Mouse (Mus musculus) urinary bladder, postnatal 4 days (tissue): Measurements from ENCODE around the gene Gemin7.

ENCODE experiments used
- DNase-seq, 2 experiments: peaks; one replicate each; pipeline ENCODE4 v3.0.0; 2021 to 2022; ENCODE audit warnings: low spot score in 2 of 2

Gemin7 gene

DNA sequence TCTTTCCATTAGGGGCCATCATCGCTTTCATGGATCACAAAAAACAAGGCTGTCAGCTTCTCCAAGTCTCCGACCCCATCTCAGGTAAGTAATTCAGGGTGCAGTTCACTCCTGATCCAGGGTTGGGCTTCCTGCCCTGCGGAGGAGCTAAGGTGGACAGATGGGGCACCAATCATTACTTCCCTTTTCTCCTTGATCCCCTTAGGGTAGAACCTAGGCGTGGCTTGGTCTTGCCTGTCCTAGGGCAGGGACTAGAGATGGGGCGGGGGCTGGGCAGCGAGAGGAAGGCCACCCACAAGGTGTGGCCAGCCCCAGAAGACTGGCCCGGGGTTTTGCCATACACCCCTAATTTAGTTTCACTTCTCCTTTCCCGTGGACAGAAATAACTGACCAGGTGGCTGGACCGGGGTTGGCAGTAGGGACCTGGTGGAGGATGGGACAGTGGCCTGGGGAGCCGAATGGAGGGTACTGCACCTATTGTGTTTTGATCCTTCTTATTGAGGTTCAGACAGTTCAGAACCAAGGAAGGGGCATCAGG is 551 bp upstream of the Gemin7 start:
- no peak for DNase-seq

DNA sequence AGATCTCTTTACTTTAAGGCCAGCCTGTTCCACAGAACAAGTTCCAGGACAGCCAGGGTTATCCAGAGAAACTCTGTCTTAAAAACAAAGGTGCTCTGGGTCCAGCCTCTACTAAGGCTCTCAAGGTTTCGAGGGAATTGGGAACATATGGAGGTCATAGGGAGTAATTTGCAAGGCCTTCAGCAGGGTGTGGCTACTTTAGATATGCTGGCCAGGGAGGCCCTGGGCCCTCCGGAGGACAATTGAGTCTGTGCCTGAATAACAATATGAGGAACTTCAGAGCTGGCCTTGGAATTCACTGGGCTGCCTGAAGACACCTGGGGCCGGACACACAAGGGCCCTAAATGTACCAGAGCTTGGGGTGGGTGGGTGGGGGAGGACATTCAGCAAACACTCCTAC is 1.8 kb downstream of the Gemin7 start:
- no peak for DNase-seq

DNA sequence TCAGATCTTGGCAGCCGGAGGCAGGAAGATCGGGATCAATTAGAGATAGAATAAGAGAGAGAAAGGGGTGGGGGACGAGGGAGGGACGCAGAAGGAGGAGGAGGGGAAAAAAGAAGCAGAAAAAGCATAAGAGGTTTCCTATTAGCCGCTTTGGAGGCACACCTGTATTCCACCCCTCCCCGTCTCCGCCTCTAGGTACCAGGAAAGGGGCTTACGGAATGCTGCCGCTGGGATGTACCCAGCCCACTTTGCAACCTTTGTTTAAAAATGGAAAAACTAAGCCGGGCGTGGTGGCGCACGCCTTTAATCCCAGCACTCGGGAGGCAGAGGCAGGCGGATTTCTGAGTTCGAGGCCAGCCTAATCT is 3.6 kb downstream of the Gemin7 start:
- no peak for DNase-seq

DNA sequence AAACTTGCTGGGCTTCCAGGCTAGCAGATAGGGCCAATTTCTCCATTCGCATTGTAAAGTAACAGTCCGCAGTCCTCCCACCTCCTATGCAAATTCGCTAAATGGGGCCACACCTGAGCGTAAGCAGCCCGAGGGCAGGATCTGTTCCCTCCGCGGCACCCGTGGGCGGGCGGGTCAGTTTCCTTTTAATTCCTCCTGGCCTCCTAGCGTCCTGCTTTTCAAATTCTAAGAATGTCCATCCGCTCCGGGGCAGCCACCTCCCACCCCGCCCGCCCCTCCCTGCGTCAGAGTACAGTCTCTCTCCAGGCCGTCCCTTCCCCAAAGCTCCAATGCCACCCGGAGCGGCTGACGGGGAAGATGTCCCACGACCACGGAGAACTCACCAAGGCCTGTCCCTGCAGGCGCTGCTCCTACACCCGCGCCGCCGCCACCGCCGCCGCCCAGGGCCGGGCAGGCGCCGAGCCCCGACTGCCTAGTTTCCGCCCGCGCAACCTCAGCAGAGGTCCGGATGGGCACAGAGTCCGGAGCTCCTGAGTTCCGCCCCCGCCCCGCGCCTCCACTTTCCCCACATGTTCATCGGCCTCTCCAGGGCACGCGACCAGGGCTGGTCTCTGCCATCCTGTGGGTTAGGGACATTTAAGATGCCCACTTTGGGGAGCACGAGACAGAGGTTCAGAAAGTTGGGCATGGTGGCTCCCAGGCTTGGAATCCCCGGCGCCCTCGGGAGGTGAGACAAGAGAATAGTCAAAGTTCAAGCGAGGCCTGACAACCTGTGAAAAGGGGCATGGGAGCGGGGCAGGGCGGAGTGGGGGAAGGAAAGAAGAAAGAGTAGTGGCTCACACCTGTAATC is 4.2 kb downstream of the Gemin7 start:
- DNase-seq: peak; percentile 77 to 84

DNA sequence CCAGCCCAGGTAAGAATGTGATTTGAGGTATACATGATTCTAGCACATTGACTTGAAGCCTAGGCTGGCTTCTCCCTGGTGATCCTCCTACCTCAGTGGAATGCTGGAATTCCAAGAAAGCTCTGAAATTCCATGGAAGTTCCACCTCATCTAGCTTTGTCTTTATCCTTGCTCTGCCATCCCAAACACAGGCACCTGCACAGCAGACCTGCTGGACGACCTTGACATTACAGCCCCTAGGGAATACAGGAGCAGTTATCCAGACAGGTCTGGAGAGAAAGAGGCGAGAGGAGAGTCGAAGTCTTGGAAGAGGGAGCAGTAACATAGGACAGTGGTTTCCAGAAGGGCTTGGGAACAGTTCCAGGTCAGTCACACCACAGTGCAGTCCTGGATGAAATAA is 7.7 kb downstream of the Gemin7 start:
- DNase-seq: no peak

DNA sequence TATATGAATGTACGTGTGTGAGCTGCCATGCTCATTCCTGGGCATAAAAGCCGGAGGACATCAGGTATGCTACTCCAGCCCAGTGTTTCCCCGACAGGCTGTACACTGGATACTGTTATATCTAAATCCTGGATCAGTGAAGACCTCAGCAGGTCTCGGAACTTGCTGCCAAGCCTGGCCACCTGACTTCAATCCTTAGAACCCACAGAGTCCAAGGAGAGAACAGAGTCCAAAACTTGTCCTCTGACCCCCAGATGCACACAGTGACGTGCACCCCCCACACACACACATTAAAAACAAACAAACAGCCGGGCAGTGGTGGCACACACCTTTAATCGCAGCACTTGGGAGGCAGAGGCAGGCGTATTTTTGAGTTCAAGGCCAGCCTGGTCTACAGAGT is 10.0 kb downstream of the Gemin7 start:
- no peak for DNase-seq

DNA sequence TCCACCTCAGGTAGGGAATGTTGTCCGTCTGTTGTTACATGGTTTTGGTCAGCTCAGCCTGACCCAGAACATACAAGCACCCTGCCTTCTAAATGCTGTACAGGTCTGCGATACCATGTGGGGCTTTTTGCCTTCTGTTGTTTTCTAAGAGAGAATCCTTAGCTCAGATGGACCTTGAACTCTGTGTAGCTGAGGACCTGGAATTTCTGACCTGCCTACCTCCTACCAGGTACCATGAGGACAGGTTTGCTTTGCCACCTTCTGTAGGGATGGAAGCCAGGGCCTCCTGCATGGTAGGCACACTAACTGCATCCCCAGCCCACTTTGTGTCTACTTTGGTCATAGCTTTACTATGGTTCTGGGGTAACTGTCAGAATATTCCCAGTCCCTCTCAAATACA is 11.6 kb downstream of the Gemin7 start:
- no peak for DNase-seq

DNA sequence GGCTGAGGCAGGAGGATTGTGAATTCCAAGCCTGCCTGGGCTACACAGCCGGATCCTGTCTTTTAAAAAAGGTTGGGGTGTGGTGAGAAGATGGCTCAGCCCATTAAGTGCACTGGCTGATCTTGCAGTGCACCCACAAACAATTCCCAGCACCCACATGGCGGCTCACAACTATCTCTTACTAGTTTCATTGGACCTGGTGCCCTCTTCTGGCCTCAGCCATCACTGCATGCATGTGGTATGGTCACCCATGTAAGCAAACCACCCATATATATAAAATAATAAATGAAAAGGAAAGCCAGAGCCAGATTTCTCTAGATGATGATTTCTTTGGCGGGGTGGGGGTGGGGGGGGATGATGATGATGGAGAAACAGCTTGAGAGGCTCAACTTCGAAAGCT is 12.9 kb downstream of the Gemin7 start:
- no peak for DNase-seq

DNA sequence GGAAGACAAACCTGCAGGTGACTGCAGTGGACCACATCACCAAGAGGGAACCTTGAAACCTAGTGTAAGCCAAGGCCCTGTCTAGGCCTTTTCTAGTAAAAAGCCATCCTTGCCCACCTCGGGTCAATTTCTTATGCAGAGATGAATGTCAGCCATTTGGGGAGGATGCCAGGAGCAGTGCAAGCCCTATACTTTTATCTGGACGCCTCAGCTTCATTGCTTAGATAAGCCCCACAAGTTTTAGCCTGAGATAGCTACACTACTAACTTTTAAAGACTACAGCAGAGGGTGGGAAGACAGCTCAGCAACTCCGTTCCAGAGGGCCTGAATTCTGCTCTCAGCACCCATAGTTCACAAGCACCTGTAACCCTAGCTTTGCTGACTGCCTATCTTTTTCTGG is 13.5 kb downstream of the Gemin7 start:
- DNase-seq: no peak

DNA sequence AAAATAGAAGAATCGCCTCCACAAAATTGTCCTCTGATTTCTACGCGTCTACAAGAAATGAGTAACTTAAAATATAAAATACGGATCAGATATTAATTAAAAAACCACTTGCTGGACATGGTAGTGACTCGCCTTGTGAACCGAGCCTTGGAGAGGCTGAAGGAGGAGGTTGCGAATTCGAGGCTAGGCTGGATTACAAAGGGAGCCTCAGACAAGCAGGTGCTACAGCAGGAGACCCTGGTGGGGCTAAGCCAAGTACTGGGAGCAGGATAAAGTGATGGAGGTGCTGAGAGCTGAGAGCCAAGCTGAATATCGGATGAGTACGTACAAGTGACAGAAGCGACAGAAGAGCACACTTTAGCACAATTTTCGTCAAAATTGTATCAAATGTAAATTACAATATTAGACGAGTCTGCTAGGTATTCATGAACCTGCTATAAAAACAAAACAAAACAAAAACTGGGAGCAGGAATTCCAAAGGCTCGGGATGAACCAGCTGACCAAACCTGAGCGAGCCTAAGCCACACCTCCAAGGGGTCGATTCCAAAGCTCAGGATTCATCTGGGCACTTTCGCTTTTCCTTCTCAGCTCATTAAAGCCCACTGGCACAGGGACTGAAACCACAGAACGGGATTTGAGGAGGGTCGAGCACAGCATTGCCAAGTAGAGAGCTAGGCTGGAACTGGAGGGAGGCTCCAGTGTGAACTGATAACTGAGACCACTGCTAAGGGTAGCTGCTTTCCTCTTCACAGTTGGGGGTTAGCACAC is 14.6 kb downstream of the Gemin7 start, which contains the start of gene Ppp1r37:
TSS of gene Ppp1r37 (minus strand) at position 434 of the 768 bp plus-strand sequence.
- DNase-seq: no peak

DNA sequence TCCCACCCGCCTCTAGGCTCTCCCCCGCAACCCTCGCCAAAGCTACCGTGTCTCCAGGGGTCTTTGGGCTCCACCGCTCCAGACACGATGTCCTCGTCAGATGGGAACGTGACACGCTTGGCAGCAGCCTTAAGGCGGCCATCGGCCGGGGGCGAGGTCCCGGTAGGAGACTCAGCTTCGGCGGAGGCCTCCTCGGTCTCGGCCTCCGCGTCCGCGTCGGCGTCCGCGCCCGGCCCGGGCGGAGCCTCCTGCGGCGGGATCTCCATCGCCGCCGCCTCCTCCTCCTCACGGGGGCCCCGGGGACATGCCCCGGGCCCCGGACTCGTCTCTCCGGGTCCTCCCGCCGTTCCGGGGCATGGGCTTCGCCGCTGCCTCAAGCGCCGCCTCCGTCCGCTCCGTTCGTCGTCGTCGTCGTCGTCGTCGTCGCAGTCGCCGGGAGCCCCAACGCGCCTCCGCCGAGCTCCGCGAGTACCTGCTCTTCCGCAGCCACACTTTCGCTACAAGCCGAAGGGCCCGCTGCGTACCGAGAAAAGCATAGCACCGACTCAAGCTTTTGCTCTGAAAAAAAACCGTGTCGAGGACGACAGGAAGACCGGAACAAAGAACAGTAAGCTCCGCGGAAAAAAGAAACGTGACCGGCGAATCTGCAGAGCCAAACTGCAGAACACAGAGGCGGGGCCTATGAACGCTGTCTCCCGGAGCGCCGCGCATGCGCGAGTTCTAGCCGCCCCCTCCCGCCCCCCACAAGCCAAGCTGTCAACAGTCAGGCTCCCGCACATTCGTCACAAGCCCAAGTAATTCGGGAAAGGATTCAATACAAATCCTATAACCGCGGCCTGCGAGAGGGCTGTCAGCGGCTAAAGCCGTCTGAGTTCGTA is 15.4 kb downstream of the Gemin7 start:
- DNase-seq: peak; percentile 84 to 93

DNA sequence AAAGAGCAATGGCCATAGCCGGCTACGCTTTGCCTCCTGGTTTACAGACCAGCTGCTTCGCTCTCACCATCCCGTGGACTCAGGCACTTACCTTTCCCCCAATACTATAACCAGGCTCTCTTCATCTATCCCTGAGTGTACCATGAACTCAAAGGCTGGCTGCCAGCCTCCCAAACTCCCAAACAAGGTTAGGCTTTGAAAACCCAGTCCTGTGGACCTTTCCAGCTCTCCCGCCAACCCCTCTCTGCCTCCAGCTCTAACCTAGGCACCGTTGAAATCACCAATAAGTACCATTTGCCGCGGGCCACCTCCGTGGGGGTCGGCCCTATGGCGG is 16.0 kb downstream of the Gemin7 start:
- no peak for DNase-seq

DNA sequence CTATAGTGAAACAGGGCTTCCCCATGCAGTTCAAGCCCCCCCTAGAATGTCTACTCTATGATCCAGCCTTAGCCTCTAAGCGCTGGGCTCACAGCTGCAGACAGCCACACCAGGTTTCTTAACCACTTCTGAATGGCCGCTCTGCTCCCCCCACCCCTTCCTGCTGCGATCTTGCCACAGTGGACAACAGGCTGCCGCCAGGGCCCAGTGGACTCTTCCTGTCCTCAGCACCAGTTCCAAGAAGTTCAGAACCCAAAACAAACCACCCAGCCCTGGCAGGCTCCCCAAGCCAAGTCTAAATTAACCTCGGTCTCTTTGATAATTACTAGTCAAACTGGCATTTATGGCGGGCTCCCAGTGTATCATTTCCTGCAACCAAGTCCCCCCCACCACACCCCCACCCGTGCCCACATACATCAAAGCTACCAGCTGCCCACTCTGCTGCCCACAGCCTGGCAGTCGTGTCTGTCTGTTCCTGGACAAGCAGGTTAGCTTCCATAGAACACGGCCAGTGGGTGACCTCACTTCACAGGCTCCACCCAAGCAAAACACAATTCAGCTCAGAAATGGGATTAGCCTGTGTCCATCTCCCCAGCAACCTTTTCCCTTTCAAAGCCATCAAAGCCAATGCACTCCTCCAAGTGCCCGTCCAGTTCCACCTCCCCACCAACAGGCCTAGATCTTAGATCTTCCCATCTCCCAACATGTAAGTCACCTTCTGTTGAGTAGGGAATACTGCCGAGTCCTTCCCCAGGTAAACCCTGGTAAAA is 16.7 kb downstream of the Gemin7 start:
- no peak for DNase-seq

DNA sequence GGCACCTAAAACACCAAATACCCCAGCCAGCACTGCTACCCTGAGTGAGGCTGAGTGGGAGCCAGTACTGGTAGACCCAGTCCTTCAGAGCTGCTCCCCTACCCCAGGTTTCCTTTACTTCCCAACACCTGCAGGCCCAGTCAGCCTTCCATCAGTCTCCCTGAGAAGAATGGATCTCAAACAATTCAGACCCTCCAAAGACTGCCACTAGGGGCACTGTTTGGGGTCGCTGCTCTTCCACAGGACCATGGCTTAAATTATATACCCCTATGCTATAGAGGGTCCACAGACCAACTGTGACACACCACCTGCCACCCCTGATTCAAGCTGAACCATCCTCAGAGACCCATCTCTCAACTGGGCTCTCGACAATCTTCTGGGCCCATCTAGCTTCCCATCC is 18.4 kb downstream of the Gemin7 start:
- DNase-seq: no peak

DNA sequence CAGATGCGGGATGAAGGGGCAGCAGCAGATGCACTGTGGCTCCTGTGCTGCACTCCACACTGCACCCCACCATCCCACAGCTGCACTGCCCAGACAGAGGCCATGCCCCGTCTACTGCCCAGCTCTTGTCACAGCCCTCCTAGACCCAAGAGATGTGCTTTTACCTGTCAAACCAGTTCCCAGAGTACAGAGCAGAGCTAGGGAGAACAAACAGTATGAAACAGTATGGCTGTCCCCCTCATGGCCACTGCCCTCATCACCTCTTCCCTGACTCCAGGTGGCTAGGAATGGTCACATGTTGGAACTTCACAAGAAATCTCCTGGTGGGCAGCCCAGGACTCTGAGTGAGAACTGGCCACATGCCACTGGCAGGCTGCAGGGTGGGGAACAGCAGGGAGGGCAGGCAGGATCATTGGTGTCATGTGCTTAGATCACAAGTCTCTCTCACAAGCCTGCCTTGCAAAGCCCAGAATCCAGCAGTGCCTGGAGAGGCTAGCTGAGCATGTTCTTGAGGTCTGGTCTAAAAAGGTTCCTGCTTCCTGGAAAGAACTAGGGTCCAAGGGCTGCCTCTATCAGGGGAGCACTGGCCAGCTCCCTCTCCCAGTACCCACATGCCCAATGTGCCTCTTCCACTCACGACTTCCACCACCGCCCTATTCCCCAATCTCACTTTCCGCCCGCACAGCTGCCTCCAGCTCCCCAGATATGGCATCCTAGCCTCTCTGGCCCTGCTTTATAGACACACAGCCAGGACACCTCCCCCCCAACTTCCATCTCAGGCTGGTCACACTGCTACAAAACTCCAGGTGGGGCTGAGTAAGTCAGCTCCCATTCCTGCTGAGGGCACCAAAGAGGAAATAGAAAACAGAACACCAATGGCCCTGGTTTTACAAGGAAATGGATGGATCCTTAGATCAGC is 19.2 kb downstream of the Gemin7 start:
- no peak for DNase-seq

DNA sequence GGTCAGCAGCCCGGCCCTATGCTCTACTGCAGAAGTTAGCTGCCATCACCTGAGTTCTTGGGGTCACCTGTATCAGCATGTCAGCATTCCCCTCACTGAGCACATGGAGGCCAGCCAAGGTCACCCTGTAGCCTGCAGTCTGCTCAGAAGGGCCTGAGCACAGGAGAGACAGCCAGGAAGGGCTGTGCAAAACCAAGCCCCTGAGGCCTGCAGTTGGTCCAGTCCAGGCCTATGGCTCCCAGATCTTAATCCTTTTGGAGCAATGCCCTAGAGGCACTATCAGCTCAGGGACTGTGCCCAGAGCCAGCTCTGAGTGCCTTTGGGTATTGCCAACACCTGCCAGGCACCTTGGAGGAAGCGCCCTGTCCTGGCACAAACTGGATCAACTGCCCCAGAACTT is 20.3 kb downstream of the Gemin7 start:
- no peak for DNase-seq

DNA sequence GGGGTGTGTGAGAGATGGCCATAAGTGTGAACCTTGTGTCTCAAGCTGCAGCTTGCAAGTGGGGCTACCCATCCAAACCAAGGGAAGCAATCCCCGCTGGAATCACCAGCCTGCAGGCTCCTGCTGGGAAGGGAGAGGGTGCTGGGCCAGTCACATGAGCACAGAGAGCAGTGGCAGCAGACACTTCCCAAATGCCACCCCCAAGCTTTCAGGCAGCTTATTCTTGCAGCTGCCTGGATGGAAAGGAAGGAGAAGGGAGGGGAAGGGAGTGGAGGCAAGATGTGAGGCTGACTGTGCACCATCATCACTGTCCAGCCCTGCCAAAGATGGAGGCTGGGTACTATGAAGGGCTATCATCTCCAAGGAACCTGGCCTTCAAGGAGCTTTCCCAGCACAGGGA is 23.2 kb downstream of the Gemin7 start:
- DNase-seq: no peak

DNA sequence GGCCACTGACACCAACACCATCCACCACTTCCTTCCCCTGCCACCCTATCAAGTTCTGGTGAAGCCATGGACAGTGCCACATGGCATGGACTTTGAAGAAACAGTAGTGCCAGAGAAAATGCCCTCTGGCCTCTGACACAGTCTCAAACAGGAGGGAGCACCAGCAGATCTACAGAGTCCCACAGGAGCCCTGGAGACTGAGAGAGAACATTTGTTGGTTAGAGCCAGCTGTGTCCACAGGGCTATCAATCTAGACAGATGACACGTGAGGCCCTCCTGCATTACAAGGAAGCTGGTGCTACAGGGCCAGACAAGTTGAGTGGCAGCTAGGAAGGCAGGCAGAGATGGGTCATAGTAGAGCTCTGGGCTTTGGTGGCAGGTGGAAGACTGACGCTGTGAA is 25.0 kb downstream of the Gemin7 start:
- DNase-seq: no peak

DNA sequence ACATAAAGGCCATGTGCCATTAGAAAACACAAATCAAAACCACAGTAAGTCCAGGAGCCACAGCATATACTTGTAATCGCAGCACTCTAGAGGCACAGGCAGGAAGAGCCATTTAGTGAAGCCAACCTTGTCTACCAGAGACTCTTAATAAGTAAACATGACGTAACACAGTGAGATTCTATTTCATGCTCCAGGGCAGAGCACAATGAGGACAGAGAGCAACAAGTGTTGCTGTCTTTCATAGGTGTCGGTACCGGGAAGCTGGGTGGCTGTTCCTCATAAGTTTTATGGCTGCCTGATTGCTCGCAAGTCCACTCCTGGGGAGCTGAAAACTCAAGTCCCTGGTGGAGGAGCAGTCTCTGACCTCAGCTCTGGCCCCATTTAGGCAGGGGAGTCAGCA is 25.8 kb downstream of the Gemin7 start:
- DNase-seq: no peak

DNA sequence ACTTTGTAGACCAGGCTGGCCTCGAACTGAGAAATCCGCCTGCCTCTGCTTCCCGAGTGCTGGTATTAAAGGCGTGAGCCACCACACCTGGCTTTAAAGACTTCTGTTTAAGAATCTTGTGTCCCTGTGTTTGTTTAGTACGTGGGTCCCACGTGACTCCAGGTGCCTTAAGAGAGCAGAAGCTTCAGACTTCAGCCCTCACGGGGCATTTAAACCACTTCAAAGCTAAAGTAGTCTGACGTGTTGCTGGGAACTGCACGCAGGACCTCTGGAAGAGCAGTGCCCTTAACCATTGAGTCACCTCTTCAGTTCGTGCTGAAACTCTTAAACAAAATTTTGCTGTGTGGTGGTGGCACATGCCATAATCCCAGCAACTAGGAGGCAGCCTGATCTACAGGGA is 28.0 kb downstream of the Gemin7 start:
- DNase-seq: no peak
